Mouse (Mus musculus): ENCODE results near the gene Sema4f.

Gene Sema4f

DNA sequence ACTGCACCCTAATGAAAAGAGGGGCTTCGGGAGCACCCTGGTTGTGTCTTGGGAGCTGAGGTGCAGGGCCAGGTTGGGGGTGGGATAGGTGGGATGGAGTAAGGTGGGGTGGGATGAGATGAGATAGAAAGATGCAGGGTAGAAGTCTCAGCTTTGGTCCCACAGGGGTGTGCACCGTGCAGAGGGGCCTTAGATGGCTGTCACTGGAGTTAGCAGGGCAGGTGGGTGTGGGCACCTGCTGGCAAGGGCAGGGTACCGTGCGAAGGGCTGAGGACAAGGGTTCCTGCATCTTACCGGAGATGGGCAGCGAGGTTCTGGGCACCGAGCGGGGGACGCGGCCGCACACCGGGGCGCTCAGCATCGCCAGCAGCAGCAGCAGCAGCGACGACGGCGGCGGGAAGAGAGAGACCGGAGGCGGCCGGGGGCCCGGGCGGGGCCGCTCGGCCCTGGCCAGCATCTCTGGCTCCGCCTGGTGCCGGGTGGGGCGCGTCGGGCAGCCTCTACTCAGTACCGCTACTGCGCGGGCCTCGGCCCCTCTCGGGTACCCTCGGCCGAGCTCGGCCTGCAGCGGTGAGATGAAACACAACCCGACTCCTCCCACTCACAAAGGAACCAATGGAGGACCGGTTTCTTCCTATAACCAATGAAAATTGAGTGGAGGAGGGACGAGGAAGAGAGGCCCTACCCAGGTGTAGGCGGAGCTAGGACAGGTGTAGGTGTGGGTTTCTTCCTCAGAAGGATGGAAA, at the start of gene Sema4f:
Sema4f (minus strand) TSS at position 603 of the 746 bp plus-strand sequence.
- DNase-seq: peak; percentile 48

DNA sequence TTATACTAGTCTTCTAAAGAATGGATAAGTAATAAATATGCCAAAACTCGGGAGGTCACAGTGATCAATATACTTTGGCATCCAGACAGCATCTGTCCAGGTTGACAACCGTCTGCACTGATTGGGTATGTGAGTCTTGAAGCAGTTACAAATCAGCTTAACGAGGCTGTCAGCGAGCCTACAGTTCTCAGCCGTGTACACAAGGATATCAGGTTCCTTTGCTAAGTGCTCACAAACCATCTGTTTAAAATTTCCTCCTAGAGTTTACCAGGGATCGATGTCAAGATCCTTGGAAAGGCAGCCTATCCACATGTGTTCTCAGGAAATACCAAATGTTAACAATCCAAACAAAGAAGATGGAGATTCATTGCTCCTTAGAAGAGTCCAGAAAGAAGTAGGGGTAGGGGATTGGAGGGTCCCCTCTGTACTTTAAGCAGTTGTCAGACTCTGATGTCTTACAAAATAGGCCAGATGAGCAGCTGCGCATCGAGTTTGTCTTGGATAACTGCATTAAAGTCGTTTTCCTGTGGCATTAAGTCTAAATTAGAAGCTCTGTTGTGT, 47.9 kb upstream of the Sema4f start:
- no peak for DNase-seq

- DNase-seq: peak; percentile 50
Observed at GRCm38 (mm10) chr6:82971031-82971430, 31.5 kb upstream of the Sema4f start.

- no peak for DNase-seq
Observed at GRCm38 (mm10) chr6:82969249-82970084, 29.9 kb upstream of the Sema4f start.

- DNase-seq: no peak
Observed at GRCm38 (mm10) chr6:82961664-82962063, 22.1 kb upstream of the Sema4f start.

DNA sequence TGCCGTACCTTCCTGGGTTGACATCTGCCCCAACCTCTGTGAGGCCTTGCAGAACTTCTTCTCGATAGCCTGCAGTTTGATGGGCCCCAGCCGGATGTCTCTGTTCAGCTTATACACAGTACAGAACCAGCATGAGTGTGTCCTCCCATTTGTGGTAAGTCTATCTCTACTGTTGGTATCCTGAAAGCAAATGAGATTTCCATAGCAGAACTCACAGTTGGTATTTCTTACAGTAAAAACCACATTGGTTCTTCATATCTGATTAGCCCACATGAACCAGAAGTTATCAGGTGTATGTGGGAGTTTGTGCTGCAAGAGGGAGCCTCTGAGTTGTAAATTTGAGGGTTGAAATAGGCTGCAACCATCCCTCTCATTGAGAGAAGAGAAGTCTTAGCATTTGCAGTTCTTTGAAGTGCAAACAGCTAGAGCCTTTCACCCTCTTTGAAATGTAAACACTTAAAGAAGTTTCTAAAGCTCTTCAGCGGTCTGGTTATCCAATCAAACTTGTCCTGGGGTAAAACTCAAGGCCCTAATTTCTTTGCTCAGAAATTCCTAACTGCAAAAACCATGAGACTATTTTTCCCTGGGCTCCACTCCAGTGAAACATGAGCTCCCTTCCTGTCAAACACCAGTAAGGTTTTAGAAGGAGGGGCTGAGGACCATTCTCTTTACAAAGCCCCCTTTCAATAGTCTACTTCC, 17.1 kb upstream of the Sema4f start:
- no peak for DNase-seq

DNA sequence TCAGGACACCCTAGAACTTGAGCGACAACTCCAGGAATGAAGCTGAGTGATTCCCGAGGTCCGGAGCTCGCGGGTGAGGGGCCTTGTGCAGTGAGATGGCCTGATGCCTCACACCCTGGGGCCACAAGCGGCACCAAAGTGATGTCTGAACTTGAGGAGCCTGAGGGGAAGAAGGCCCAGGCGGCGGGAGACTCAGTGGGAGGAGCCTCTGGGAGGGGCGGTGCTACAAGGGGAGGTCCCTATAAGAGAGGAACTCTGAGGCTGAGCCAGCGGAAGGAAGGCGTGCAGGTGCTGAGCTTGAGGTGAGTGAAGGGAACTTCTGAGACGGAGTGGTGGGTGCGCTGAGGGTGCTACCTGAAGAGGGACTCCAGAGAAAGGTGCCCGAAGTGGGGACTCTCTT, 7.1 kb upstream of the Sema4f start, which contains the start of gene M1ap:
M1ap (plus strand) TSS at position 252 of the 400 bp plus-strand sequence.
- no peak for DNase-seq

DNA sequence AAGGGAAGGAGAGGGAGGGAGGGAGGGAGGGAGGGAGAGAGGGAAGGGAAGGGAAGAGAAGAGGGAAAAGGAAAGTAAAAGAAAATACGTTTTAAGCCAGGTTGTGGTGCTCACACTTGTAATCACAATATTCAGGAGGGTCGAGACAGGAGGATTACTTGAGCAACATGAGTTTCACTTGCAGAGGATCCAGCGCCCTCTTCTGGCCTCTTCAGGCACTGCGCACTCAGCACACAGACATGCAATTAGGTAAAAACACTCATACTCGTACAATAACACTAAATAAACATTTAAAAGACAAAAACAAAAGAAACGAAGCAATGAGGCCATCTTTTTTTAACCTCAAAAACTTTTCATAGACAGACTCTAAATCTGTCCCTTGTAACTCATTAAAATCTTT, 6.2 kb upstream of the Sema4f start:
- DNase-seq: no peak

DNA sequence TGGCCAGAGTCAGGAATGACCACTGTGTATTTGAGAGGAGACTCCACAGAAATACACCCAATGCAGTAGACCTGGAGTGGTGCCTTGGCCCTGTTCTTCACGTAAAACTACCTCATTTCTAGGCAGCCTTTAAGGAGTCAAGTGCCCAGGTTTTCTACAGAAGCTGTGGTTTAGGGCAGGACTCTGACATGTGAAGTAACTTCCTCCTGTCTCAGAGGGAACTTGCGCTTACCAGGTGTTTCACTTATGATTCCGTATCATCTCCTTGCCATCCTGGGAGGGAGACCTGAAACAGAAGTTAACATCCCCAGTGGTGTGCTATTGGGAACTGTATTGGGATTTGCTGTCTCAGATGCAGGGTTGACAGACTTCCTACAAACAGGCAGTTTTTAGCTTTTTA, 1.2 kb upstream of the Sema4f start:
- no peak for DNase-seq

GRCm38 (mm10) chr6:82934616-82935230, 4.8 kb downstream of the Sema4f start:
- no peak for DNase-seq

DNA sequence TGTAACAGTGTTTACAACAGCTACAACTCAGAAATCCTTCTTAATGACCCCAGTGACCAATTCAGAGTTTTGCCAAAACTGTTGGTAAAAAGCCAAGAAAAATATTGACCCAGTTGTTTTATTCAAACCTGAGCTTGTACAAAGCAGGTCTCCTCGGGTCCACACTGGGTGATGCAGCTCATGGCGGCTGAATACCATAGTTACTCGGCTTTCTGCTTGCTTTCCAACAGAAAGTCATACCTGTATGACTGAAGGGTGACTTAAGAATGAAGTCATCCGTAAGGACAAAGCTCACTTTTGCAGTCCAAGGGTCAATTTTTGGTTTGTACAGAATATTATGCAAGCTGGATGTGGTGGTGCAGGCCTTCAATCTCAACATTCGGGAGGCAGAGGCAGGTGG, 12.0 kb downstream of the Sema4f start:
- no peak for DNase-seq

GRCm38 (mm10) chr6:82926528-82926927, 13.0 kb downstream of the Sema4f start:
- DNase-seq: no peak

DNA sequence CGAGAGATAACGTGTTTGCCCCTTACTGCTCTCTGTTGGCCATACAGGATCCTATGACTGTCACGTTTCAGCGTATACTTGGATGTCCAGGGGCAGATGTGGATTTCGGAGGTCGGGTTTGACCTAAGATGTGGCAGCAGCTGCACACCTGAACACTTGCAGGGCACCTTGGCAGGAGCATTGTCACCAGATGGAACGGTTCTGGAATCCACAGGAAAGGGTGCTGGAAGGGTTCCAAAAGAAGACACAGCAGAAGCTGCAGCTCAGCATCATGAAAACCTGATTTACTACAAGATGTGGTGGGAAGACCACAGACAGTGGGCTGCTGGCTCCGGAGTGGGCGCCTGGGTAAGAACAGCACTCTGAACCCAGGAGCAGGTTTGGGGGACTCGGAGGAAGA, 13.5 kb downstream of the Sema4f start:
- no peak for DNase-seq

DNA sequence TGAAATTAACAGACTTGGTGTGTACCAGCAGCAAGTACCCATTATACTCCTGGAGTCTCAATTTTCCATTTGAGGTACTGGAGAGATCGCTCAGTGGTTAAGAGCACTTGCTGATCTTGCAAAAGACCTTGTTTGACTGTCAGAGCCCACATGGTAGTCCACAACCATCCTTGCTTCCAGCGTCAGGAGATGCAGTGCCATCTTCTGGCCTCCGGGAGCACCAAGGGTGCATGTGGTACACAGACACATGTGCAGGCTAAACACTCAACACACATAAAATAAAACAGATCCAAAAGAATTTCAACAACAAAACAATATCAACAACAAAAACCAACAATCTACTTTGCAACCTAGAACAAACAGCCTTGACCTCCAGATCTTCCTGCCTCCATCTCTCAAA, 14.6 kb downstream of the Sema4f start:
- DNase-seq: no peak

GRCm38 (mm10) chr6:82921426-82922224, 17.9 kb downstream of the Sema4f start:
- DNase-seq: no peak

DNA sequence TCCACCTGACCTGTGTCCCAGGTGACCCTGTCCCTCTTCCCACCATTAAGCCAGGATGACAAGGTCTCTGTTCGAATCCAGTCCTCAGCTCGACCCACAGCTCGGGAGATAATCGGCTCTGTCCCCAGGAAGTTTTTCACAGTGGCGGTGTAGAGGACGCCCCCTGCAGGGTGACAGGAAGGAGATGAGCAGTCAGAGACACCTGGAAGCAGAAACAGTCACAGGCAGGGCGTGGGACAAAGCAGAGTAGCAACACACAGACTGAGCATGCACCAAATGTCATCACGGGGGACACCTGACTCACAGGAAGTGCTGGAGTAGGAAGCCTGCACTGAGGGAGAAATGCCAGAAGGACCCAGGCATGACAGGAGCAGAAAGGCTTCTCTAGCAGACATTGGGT, 20.0 kb downstream of the Sema4f start:
- no peak for DNase-seq

DNA sequence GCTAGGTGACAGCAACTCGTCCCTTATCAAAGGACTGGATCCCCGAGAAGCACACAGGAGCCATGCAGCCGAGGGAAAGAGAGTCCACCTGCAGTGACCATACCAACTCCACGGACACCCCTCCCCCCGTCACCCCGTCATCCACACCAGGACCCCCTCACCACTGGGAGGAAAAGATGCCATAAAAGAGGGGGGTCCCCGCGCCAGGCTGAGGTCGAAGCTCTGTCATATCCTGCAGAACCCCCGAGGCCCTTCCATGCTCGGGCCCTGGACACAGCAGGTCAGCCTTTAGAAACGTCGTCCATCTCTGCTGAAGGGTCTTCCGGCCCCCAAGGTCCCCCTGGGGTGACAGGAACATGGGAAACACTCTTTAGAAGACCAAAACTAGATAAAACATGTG, 21.2 kb downstream of the Sema4f start:
- DNase-seq: no peak

DNA sequence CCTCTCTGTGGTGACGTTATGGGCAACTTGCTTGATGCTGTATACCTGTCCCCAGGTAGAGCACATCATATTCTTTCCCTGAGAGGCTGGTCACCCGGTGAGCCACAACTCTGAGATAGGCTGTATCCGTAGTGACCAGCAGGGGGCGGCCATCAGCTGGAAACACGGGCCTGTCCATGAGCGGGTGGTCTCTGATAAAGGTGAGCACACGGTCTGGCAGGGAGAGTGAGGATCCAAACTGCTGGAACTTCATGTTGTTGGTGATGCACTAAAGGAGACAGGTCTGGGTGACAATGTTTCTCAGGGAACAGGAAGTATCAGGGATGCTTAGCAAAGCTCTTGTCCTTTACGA, 21.8 kb downstream of the Sema4f start:
- DNase-seq: peak; percentile 45

DNA sequence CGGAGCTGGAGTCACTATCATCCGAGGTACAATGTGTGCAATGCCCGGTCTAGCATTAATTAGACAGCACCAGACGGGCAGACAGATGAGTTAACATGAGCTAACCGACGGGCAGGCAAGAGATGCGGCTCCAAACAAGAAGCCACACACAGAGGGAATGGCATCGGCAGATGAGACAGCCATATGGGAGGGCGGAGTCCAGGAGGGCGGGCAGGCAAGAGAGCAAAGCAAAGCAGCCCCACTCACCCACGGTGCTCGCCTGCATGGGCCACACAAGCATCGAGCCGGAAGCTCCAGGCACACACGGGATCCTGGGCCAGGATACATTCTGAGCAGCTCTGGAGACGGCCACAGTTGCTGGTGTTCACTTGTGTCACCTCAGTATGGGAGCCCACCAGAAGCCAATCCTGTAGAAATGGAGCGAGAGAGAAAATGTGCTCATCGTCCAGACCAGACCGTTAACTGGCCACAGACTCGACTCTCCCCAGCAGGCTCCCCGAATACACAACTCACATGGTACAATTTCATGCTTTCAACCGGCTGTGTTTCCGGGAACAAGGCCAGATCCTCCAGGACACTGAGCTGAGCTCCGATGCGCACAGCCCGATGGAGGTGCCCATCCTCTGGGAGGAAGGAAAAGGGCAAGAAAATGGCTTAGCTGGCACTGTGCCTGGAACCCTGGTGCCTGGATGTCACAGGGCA, 22.3 kb downstream of the Sema4f start:
- no peak for DNase-seq

DNA sequence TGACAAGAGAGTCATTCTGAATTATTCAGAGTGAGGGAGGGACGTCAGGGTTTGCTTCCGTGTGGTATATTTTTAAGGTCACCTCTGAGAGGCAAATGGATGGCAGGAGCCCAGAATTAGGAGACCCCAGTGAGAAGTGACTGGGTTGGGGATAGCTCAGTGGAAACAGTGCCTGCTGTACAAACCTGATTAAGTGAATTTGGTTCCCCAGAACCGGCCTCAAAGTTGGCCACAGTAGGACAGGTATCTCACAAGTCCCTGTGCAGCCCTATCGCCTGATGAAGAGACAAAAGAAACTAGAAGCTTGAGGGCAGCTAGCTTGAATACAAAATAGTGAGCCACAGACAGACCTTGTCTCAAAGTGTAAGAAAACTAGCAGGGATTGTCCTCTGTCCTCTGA, 23.1 kb downstream of the Sema4f start:
- DNase-seq: no peak

DNA sequence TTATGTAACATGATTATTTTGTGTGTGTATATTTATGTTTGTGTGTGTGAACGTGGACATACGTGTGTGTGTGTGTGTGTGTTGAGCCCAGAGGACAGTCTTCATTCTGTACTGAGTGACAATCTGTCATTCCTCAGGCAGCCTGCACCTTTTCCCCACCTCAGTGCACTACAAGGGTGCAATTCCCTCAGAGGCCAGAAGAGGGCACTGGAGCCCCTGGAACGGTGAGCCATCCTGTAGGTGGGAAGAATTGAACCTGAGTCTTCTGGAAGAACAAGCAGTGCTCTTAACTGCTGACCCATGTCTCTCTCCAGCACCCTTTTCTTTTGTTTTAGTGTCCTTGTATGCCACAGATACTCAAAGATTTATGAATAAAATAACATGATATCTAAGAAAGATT, 23.7 kb downstream of the Sema4f start:
- DNase-seq: peak; percentile 50
